Mouse (Mus musculus): Measurements from ENCODE around the gene Calm1.
"Not testable (repeated sequence)": the region's sequence is repeated elsewhere in the genome, so short reads cannot be mapped to it uniquely, and the experiment has no call there.

Gene Calm1

GRCm38 (mm10) chr12:100196786-100197185 is 2.4 kb upstream of the Calm1 start:
- no peak for DNase-seq

GRCm38 (mm10) chr12:100199891-100200644 is 833 bp downstream of the Calm1 start:
- DNase-seq, result peak; percentile 71 to 81

GRCm38 (mm10) chr12:100200645-100201362 is 1.6 kb downstream of the Calm1 start:
- DNase-seq, result no peak

GRCm38 (mm10) chr12:100201363-100201711 is 2.1 kb downstream of the Calm1 start:
- DNase-seq, result no peak

- DNase-seq, result peak; percentile 93 to 96
Observed at GRCm38 (mm10) chr12:100201838-100202237, 2.6 kb downstream of the Calm1 start.

- DNase-seq, result no peak
Observed at GRCm38 (mm10) chr12:100203759-100204158, 4.5 kb downstream of the Calm1 start.

- DNase-seq, result no peak
Observed at GRCm38 (mm10) chr12:100205156-100205555, 5.9 kb downstream of the Calm1 start.

- no peak for DNase-seq
Observed at GRCm38 (mm10) chr12:100206521-100206920, 7.3 kb downstream of the Calm1 start.

GRCm38 (mm10) chr12:100206926-100207325 is 7.7 kb downstream of the Calm1 start:
- peak; percentile 49 to 56 for DNase-seq

GRCm38 (mm10) chr12:100209701-100210478 is 10.7 kb downstream of the Calm1 start:
- no peak for DNase-seq

- DNase-seq, result peak; percentile 29 to 38
Observed at GRCm38 (mm10) chr12:100210973-100211372, 11.7 kb downstream of the Calm1 start.

GRCm38 (mm10) chr12:100211453-100212185 is 12.4 kb downstream of the Calm1 start:
- DNase-seq, result no peak

- DNase-seq, result no peak
Observed at GRCm38 (mm10) chr12:100212397-100212796, 13.2 kb downstream of the Calm1 start.

GRCm38 (mm10) chr12:100213162-100213561 is 13.9 kb downstream of the Calm1 start:
- no peak for DNase-seq

- DNase-seq, result no peak
Observed at GRCm38 (mm10) chr12:100214156-100214555, 14.9 kb downstream of the Calm1 start.

- no peak for DNase-seq
Observed at GRCm38 (mm10) chr12:100214738-100215137, 15.5 kb downstream of the Calm1 start.

- not testable (repeated sequence) for DNase-seq
Observed at GRCm38 (mm10) chr12:100217087-100217486, 17.9 kb downstream of the Calm1 start.

GRCm38 (mm10) chr12:100220012-100220411 is 20.8 kb downstream of the Calm1 start:
- no peak for DNase-seq

GRCm38 (mm10) chr12:100221608-100222321 is 22.5 kb downstream of the Calm1 start:
- no peak for DNase-seq

- DNase-seq, result no peak
Observed at GRCm38 (mm10) chr12:100222322-100222993, 23.2 kb downstream of the Calm1 start.

- peak; percentile 15 to 39 for DNase-seq
Observed at GRCm38 (mm10) chr12:100223531-100223930, 24.3 kb downstream of the Calm1 start.
